Mouse (Mus musculus): ENCODE measurements around the gene Galnt17. TPM values are rescaled to one million over a fixed set of nuclear protein-coding genes. Genes with fewer than 3 reads are reported as not detected.

The Galnt17 gene
- total RNA-seq, 2 experiments from 2014 or later: 105 to 114 TPM

- no peak for DNase-seq (ENCODE audit: low spot score in 2 of 2)
Measured at GRCm38 (mm10) chr5:130852182-130852581, 456.1 kb downstream of the Galnt17 start.

- DNase-seq (ENCODE audit: low spot score in 2 of 2): no peak
Measured at GRCm38 (mm10) chr5:130849610-130850009, 458.7 kb downstream of the Galnt17 start.

GRCm38 (mm10) chr5:130848562-130848961 lies 459.7 kb downstream of the Galnt17 start:
- no peak for DNase-seq (ENCODE audit: low spot score in 2 of 2)

DNA sequence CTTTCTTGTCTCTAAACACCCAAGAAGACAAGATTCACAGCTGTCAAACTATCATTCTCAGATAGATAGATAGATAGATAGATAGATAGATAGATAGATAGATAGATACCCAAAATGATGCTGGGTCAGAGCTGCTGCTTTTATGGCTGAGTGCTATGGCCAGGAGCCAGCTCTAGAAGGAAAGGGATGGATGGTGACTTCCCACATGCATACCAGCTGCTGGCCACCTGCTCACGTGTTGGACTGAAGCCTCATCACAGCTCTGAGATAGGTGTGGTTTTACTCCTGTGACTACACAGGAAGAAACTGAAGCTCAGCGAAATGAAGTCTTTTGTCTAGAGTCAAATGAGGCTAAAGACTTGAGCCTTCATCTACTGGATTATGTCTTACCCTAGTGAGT lies 482.5 kb downstream of the Galnt17 start:
- no peak for DNase-seq (ENCODE audit: low spot score in 2 of 2)

All from layer of hippocampus, adult 18-20 months (tissue).